Mouse (Mus musculus) megakaryocyte, embryonic 14.5 days (primary cell): ENCODE data around the gene Lsm12.

Experiments
- FLI1 ChIP-seq: IDR thresholded peaks from 2 replicates; pipeline ENCODE4 v1.6.1; 2012; ENCODE audit warnings: low read length, inconsistent platforms, mixed read lengths
- GATA1 ChIP-seq: IDR thresholded peaks from 3 replicates; pipeline ENCODE4 v1.6.1; 2012; ENCODE audit warnings: mixed read lengths, low read length, inconsistent platforms, borderline replicate concordance

DNA sequence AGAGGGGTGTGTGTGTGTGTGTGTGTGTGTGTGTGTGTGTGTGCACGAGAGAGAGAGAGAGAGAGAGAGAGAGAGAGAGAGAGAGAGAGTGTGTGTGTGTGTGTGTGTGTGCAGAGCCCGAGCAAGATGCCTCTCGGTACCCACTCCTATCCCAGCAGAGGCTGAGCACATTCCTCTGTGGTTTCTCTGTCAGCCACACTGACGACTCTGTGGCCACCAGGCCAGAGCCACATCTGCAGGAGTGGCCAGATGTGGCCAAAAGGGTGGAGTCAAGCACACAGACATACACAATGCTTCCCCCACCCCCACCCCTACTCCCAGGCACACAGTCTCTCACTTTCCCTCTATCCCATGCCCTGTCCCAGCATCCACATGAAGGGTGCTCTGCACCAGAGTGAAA, 23.8 kb upstream of the Lsm12 start:
- no peak for TF ChIP-seq GATA1
- TF ChIP-seq FLI1: no peak
